Mouse (Mus musculus) cerebellum, postnatal 36 days (tissue): ENCODE measurements at regions not wholly inside any gene's neighbourhood (a gene's known extent, or its start where the extent isn't known, plus 50 kb on each side); places are given as distances from the start of the nearest gene placed in this dataset.
A peak's percentile ranks its signal among the peaks of the same experiment; 100 is the strongest.

Source experiments
- DNase-seq, 2 experiments: peaks; one replicate each; pipeline ENCODE4 v3.0.0; 2021 to 2022; ENCODE audit warnings: mixed read lengths in 2 of 2

GRCm38 (mm10) chr2:148622216-148622615, 50.2 kb upstream of the Nxt1 start:
- no peak for DNase-seq

- DNase-seq, result no peak
These were observed 60.5 kb upstream of the Nxt1 start for GRCm38 (mm10) chr2:148611911-148612310.

- no peak for DNase-seq
These were observed 66.9 kb upstream of the Nxt1 start for GRCm38 (mm10) chr2:148605425-148605930.

GRCm38 (mm10) chr2:148603951-148604350, 68.5 kb upstream of the Nxt1 start:
- no peak for DNase-seq

GRCm38 (mm10) chr2:148603315-148603714, 69.1 kb upstream of the Nxt1 start:
- DNase-seq, result no peak

- no peak for DNase-seq
These were observed 72.9 kb upstream of the Nxt1 start for GRCm38 (mm10) chr2:148599498-148599897.

- DNase-seq, result no peak
These were observed 75.4 kb upstream of the Nxt1 start for GRCm38 (mm10) chr2:148596966-148597365.

- DNase-seq, result no peak
These were observed 86.6 kb upstream of the Nxt1 start for GRCm38 (mm10) chr2:148585721-148586335.

GRCm38 (mm10) chr2:148582208-148582607, 90.2 kb upstream of the Nxt1 start:
- DNase-seq, result no peak

GRCm38 (mm10) chr2:148581666-148582065, 90.7 kb upstream of the Nxt1 start:
- no peak for DNase-seq

GRCm38 (mm10) chr2:148580286-148580966, 92.0 kb upstream of the Nxt1 start:
- DNase-seq, result peak in 1 of 2 experiments; percentile 8

- DNase-seq, result no peak
These were observed 92.8 kb upstream of the Nxt1 start for GRCm38 (mm10) chr2:148579564-148579963.

GRCm38 (mm10) chr2:148579027-148579426, 93.4 kb upstream of the Nxt1 start:
- no peak for DNase-seq

GRCm38 (mm10) chr2:148578176-148578575, 94.2 kb upstream of the Nxt1 start:
- no peak for DNase-seq

GRCm38 (mm10) chr2:148575433-148575832, 97.0 kb upstream of the Nxt1 start:
- no peak for DNase-seq

GRCm38 (mm10) chr2:148572165-148572564, 100.2 kb upstream of the Nxt1 start:
- DNase-seq, result peak; percentile 7 to 8

- DNase-seq, result no peak
These were observed 100.8 kb upstream of the Nxt1 start for GRCm38 (mm10) chr2:148571616-148572015.

GRCm38 (mm10) chr2:148571018-148571417, 101.4 kb upstream of the Nxt1 start:
- no peak for DNase-seq

GRCm38 (mm10) chr2:148567930-148568481, 104.4 kb upstream of the Nxt1 start:
- DNase-seq, result no peak

GRCm38 (mm10) chr2:148563390-148563789, 109.0 kb upstream of the Nxt1 start:
- DNase-seq, result no peak

GRCm38 (mm10) chr2:148562041-148562440, 110.4 kb upstream of the Nxt1 start:
- DNase-seq, result no peak

GRCm38 (mm10) chr2:148560013-148560773, 112.2 kb upstream of the Nxt1 start:
- no peak for DNase-seq

- DNase-seq, result no peak
These were observed 113.0 kb upstream of the Nxt1 start for GRCm38 (mm10) chr2:148559376-148559775.
